Mouse (Mus musculus) MN1 (cell line): Measurements from ENCODE around the gene Spns2.

ENCODE experiments used
- DNase-seq: peaks from one replicate; pipeline ENCODE4 v3.0.0-alpha.2; 2016; ENCODE audit warnings: low spot score

Gene Spns2

GRCm38 (mm10) chr11:72489881-72490301, at the start of gene Spns2:
Spns2 (minus strand) TSS chr11:72489904.
- no peak for DNase-seq

- DNase-seq: no peak
Measured at GRCm38 (mm10) chr11:72538811-72539210, 49.1 kb upstream of the Spns2 start.

GRCm38 (mm10) chr11:72538037-72538755, 48.5 kb upstream of the Spns2 start:
- no peak for DNase-seq

- DNase-seq: no peak
Measured at GRCm38 (mm10) chr11:72537503-72537902, 47.8 kb upstream of the Spns2 start.

GRCm38 (mm10) chr11:72535519-72535918, 45.8 kb upstream of the Spns2 start:
- no peak for DNase-seq

GRCm38 (mm10) chr11:72532890-72533289, 43.2 kb upstream of the Spns2 start:
- DNase-seq: no peak

GRCm38 (mm10) chr11:72531632-72532031, 41.9 kb upstream of the Spns2 start:
- no peak for DNase-seq

- no peak for DNase-seq
Measured at GRCm38 (mm10) chr11:72531144-72531543, 41.4 kb upstream of the Spns2 start.

GRCm38 (mm10) chr11:72526190-72526589, 36.5 kb upstream of the Spns2 start:
- no peak for DNase-seq

GRCm38 (mm10) chr11:72523711-72524110, 34.0 kb upstream of the Spns2 start:
- no peak for DNase-seq

- DNase-seq: no peak
Measured at GRCm38 (mm10) chr11:72522616-72523041, 32.9 kb upstream of the Spns2 start.

- no peak for DNase-seq
Measured at GRCm38 (mm10) chr11:72521598-72522541, 32.2 kb upstream of the Spns2 start.

GRCm38 (mm10) chr11:72519895-72520294, 30.2 kb upstream of the Spns2 start:
- no peak for DNase-seq

- no peak for DNase-seq
Measured at GRCm38 (mm10) chr11:72519189-72519588, 29.5 kb upstream of the Spns2 start.

- no peak for DNase-seq
Measured at GRCm38 (mm10) chr11:72518449-72518848, 28.7 kb upstream of the Spns2 start.

GRCm38 (mm10) chr11:72514967-72515366, 25.3 kb upstream of the Spns2 start:
- no peak for DNase-seq

- DNase-seq: no peak
Measured at GRCm38 (mm10) chr11:72508651-72509050, 18.9 kb upstream of the Spns2 start.

- no peak for DNase-seq
Measured at GRCm38 (mm10) chr11:72507651-72508050, 17.9 kb upstream of the Spns2 start.

- DNase-seq: no peak
Measured at GRCm38 (mm10) chr11:72504016-72504797, 14.5 kb upstream of the Spns2 start.

GRCm38 (mm10) chr11:72503501-72503921, 13.8 kb upstream of the Spns2 start:
- no peak for DNase-seq

GRCm38 (mm10) chr11:72502236-72502635, 12.5 kb upstream of the Spns2 start:
- no peak for DNase-seq

- no peak for DNase-seq
Measured at GRCm38 (mm10) chr11:72501426-72502002, 11.8 kb upstream of the Spns2 start.
